Mouse (Mus musculus) lung, postnatal 0 days (tissue): ENCODE results near the gene Matn4.

Source experiments
- CTCF ChIP-seq: IDR thresholded peaks from 2 replicates; pipeline ENCODE4 v1.5.1; 2016; ENCODE audit warnings: antibody characterized with exemption, mild to moderate bottlenecking
- EP300 ChIP-seq: IDR thresholded peaks from 2 replicates; pipeline ENCODE4 v1.6.1; 2016; ENCODE audit warnings: antibody characterized with exemption, mild to moderate bottlenecking, control low read depth

GRCm38 (mm10) chr2:164425401-164425800 lies 20.4 kb upstream of the Matn4 start:
- TF ChIP-seq CTCF: no peak
- no peak for TF ChIP-seq EP300
